Mouse (Mus musculus): Measurements from ENCODE around the gene 2610002M06Rik. TPM values are rescaled to one million over a fixed set of nuclear protein-coding genes. Genes with fewer than 3 reads are reported as not detected.

2610002M06Rik gene
- polyA plus RNA-seq (2015; fragmentation: Illumina TruSeq; extraction: RNeasy Lipid Tissue Mini Kit (QIAGEN cat#74804); ENCODE audit: insufficient read depth, low replicate concordance), result 19.8 TPM

GRCm38 (mm10) chrX:107816218-107816554, at the start of gene 2610002M06Rik:
2610002M06Rik (minus strand) TSS chrX:107816334.

DNA sequence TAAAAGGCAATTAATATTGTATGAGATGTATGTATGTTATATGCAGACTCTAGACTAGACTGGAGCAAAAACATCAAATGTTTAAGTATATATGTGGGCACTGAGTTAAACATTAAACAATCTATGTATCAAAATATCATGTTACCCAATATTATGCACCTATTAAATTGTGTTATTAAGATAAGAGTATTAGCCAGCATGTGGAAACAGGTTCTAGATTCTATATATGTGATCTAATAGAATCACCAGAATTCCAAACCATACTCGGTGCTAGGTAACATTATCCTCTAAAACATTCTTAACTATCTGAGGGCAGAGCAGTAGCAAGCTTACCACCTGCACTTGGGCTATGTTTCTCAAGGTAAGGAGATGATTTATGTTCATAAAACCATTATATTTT, 23.8 kb downstream of the 2610002M06Rik start, which contains the start of gene Tent5d:
Gene Tent5d (plus strand): TSS at position 301 of the 400 bp plus-strand sequence.

Other genes with a start within 250 kb of the 2610002M06Rik start
- gene Tbx22, start 148.4 kb downstream of the 2610002M06Rik start, polyA plus RNA-seq (2015; fragmentation: Illumina TruSeq; extraction: RNeasy Lipid Tissue Mini Kit (QIAGEN cat#74804); ENCODE audit: insufficient read depth, low replicate concordance), result not detected
- gene Tent5d, start 23.7 kb downstream of the 2610002M06Rik start, polyA plus RNA-seq (2015; fragmentation: Illumina TruSeq; extraction: RNeasy Lipid Tissue Mini Kit (QIAGEN cat#74804); ENCODE audit: insufficient read depth, low replicate concordance), result not detected
- gene Gm732, start 132.1 kb upstream of the 2610002M06Rik start, polyA plus RNA-seq (2015; fragmentation: Illumina TruSeq; extraction: RNeasy Lipid Tissue Mini Kit (QIAGEN cat#74804); ENCODE audit: insufficient read depth, low replicate concordance), result not detected

Data from spleen, adult 10 weeks (tissue).